Mouse (Mus musculus) cortical plate, adult 2 months (tissue): ENCODE results near the gene Ppp1r3g. TPM values are rescaled to one million over a fixed set of nuclear protein-coding genes. Genes with fewer than 3 reads are reported as not detected.

Experiments used
- H3K27ac ChIP-seq: fragments of 200-500 bp; 2 replicates; pipeline ENCODE4 v1.5.1; 2012; ENCODE audit warnings: low read length, control low read depth, inconsistent platforms; ENCODE audit not compliant: insufficient read depth
- H3K4me1 ChIP-seq: fragments of 200-500 bp; 2 replicates; pipeline ENCODE4 v1.6.1; 2011; ENCODE audit warnings: low read length; ENCODE audit not compliant: control insufficient read depth, insufficient read depth
- H3K4me3 ChIP-seq: fragments of 200-500 bp; 2 replicates; pipeline ENCODE4 v1.5.1; 2011; ENCODE audit warnings: mild to moderate bottlenecking, low read length, control low read depth; ENCODE audit not compliant: insufficient read depth
- CTCF ChIP-seq: fragments of 200-500 bp; IDR thresholded peaks from 2 replicates; pipeline ENCODE4 v1.5.1; 2011; ENCODE audit warnings: mild to moderate bottlenecking, control low read depth, low read length; ENCODE audit not compliant: insufficient read depth; ENCODE audit errors: extremely low read depth
- POLR2A ChIP-seq: fragments of 200-500 bp; IDR thresholded peaks from 2 replicates; pipeline ENCODE4 v1.6.1; 2011; ENCODE audit warnings: mild to moderate bottlenecking, low read length, control low read depth; ENCODE audit not compliant: insufficient read depth; ENCODE audit errors: extremely low read depth
- polyA plus RNA-seq: library from polyadenylated mRNA; depleted of rRNA; stranded (reverse); fragments of >200 nt; gene quantifications from 2 replicates; pipeline ENCODE4 v1.2.3, GENCODE M21; 2012; rRNA removed

Gene Ppp1r3g
- polyA plus RNA-seq, result 11.9 and 12.0 TPM in 2 replicates

GRCm38 (mm10) chr13:35958539-35958938 is at the start of gene Ppp1r3g:
Gene Ppp1r3g (plus strand): TSS chr13:35958839.
- TF ChIP-seq CTCF (no peak), POLR2A (no peak)
- Histone ChIP-seq H3K4me1 (no peaks in the 10 kb centered on the region; the same call in 1 of the 2 replicates), H3K4me3 (no peak within 1 kb of the TSS), H3K27ac (no peak within 1 kb of the TSS)

- H3K4me1 ChIP-seq, result no peaks in the 10 kb centered on the region
- no peak for TF ChIP-seq CTCF
- no peak for TF ChIP-seq POLR2A
These were observed 47.2 kb upstream of the Ppp1r3g start for GRCm38 (mm10) chr13:35911476-35911875.

GRCm38 (mm10) chr13:35937991-35938390 is 20.6 kb upstream of the Ppp1r3g start:
- H3K4me1 ChIP-seq, result no peaks in the 10 kb centered on the region
- TF ChIP-seq CTCF, result no peak
- no peak for TF ChIP-seq POLR2A
- H3K27ac ChIP-seq, result no peak overlapping the region
- no peak overlapping the region for H3K4me3 ChIP-seq

More at GRCm38 (mm10) chr13:35911476-35911875, 47.2 kb upstream of the Ppp1r3g start:
- no peak overlapping the region for H3K4me3 ChIP-seq
- no peak overlapping the region for H3K27ac ChIP-seq

GRCm38 (mm10) chr13:35939871-35940665 is 18.6 kb upstream of the Ppp1r3g start:
- no peak overlapping the region for H3K4me3 ChIP-seq
- no peak for TF ChIP-seq CTCF
- TF ChIP-seq POLR2A, result no peak
- no peak overlapping the region for H3K27ac ChIP-seq
- no peaks in the 10 kb centered on the region for H3K4me1 ChIP-seq

GRCm38 (mm10) chr13:35940934-35941333 is 17.7 kb upstream of the Ppp1r3g start:
- Histone ChIP-seq H3K4me3 (no peak overlapping the region), H3K27ac (no peak overlapping the region), H3K4me1 (no peaks in the 10 kb centered on the region)
- no peak for TF ChIP-seq POLR2A
- TF ChIP-seq CTCF, result no peak

GRCm38 (mm10) chr13:35946659-35947353 is 11.8 kb upstream of the Ppp1r3g start:
- H3K4me1 ChIP-seq, result no peaks in the 10 kb centered on the region
- H3K4me3 ChIP-seq, result no peak overlapping the region
- TF ChIP-seq POLR2A, result no peak
- TF ChIP-seq CTCF, result no peak
- H3K27ac ChIP-seq, result no peak overlapping the region

GRCm38 (mm10) chr13:35947354-35948000 is 11.2 kb upstream of the Ppp1r3g start:
- Histone ChIP-seq H3K27ac (no peak overlapping the region), H3K4me3 (no peak overlapping the region), H3K4me1 (no peaks in the 10 kb centered on the region)
- TF ChIP-seq POLR2A (no peak), CTCF (peak; percentile 92)

- no peaks in the 10 kb centered on the region for H3K4me1 ChIP-seq
- TF ChIP-seq CTCF (no peak), POLR2A (no peak)
- H3K4me3 ChIP-seq, result no peak overlapping the region
- H3K27ac ChIP-seq, result no peak overlapping the region
These were observed 8.7 kb upstream of the Ppp1r3g start for GRCm38 (mm10) chr13:35949814-35950455.
